Mouse (Mus musculus): ENCODE measurements around the gene Rassf1.
A peak's percentile ranks its signal among the peaks of the same experiment; 100 is the strongest.

The Rassf1 gene

GRCm38 (mm10) chr9:107541005-107541404 lies 10.3 kb upstream of the Rassf1 start:
- DNase-seq: no peak

- DNase-seq: peak; percentile 96
These were observed 9.6 kb upstream of the Rassf1 start, which contains the start of the genes Cyb561d2 and Nprl2 for GRCm38 (mm10) chr9:107541474-107542351. TSS of gene Cyb561d2 (minus strand) at chr9:107542193. TSS of gene Nprl2 (plus strand) at chr9:107542226.

GRCm38 (mm10) chr9:107542352-107542686 lies 9.0 kb upstream of the Rassf1 start:
- DNase-seq: no peak

GRCm38 (mm10) chr9:107542721-107543120 lies 8.6 kb upstream of the Rassf1 start:
- DNase-seq: no peak

GRCm38 (mm10) chr9:107543299-107543698 lies 8.1 kb upstream of the Rassf1 start:
- DNase-seq: no peak

GRCm38 (mm10) chr9:107544196-107544700 lies 7.1 kb upstream of the Rassf1 start:
- DNase-seq: no peak

GRCm38 (mm10) chr9:107544729-107545128 lies 6.6 kb upstream of the Rassf1 start:
- no peak for DNase-seq

- no peak for DNase-seq
These were observed 6.2 kb upstream of the Rassf1 start for GRCm38 (mm10) chr9:107545199-107545598.

- peak; percentile 77 for DNase-seq
These were observed 5.8 kb upstream of the Rassf1 start for GRCm38 (mm10) chr9:107545602-107546001.

- peak; percentile 96 for DNase-seq
These were observed 4.3 kb upstream of the Rassf1 start, which contains the start of gene Zmynd10 for GRCm38 (mm10) chr9:107547026-107547425. TSS of gene Zmynd10 (plus strand) at chr9:107547298.

- DNase-seq: no peak
These were observed 3.4 kb upstream of the Rassf1 start for GRCm38 (mm10) chr9:107547957-107548356.

- no peak for DNase-seq
These were observed 2.5 kb upstream of the Rassf1 start for GRCm38 (mm10) chr9:107548820-107549219.

- DNase-seq: no peak
These were observed 1.9 kb upstream of the Rassf1 start for GRCm38 (mm10) chr9:107549297-107550074.

GRCm38 (mm10) chr9:107550491-107551116 lies 751 bp upstream of the Rassf1 start:
- DNase-seq: no peak

GRCm38 (mm10) chr9:107551890-107552355 lies 568 bp downstream of the Rassf1 start:
- DNase-seq: no peak

GRCm38 (mm10) chr9:107552690-107553393 lies 1.5 kb downstream of the Rassf1 start:
- no peak for DNase-seq

GRCm38 (mm10) chr9:107553541-107554318 lies 2.4 kb downstream of the Rassf1 start:
- DNase-seq: peak; percentile 50

GRCm38 (mm10) chr9:107554319-107554825 lies 3.0 kb downstream of the Rassf1 start:
- peak; percentile 99 for DNase-seq

GRCm38 (mm10) chr9:107555031-107555457 lies 3.7 kb downstream of the Rassf1 start:
- peak; percentile 72 for DNase-seq

- DNase-seq: no peak
These were observed 4.3 kb downstream of the Rassf1 start for GRCm38 (mm10) chr9:107555701-107556100.

GRCm38 (mm10) chr9:107556346-107556745 lies 5.0 kb downstream of the Rassf1 start:
- no peak for DNase-seq

Measured in embryo, embryonic 11 days (tissue).